Mouse (Mus musculus) stomach, postnatal 0 days (tissue): ENCODE data around the gene Cntrob. TPM values are rescaled to one million over a fixed set of nuclear protein-coding genes. Genes with fewer than 3 reads are reported as not detected.

Experiments
- ATAC-seq: fragments of 200-750 bp; cut with Nextera tagmentation; 2 replicates; pipeline ENCODE4 v1.8.0; 2017; ENCODE audit not compliant: low FRiP score, low TSS enrichment
- DNase-seq: peaks from one replicate; pipeline ENCODE4 v3.0.0-alpha.2; 2016; ENCODE audit warnings: low spot score
- H3K27ac ChIP-seq: fragments of 300-500 bp; sonication (generic); replicated peaks from 2 replicates; pipeline ENCODE4 v1.5.1; 2014; ENCODE audit warnings: mild to moderate bottlenecking, control low read depth
- H3K27me3 ChIP-seq: fragments of 300-500 bp; sonication (generic); 2 replicates; pipeline ENCODE4 v1.6.1; 2014; ENCODE audit warnings: low read length; ENCODE audit not compliant: control insufficient read depth, insufficient read depth
- H3K36me3 ChIP-seq: fragments of 300-500 bp; sonication (generic); 2 replicates; pipeline ENCODE4 v1.6.1; 2014; ENCODE audit warnings: low read length, mixed read lengths; ENCODE audit not compliant: control insufficient read depth, insufficient read depth
- H3K4me1 ChIP-seq: fragments of 300-500 bp; sonication (generic); replicated peaks from 2 replicates; pipeline ENCODE4 v1.6.1; 2014; ENCODE audit warnings: antibody characterized with exemption; ENCODE audit not compliant: control insufficient read depth, insufficient read depth
- H3K4me2 ChIP-seq: fragments of 300-500 bp; sonication (generic); replicated peaks from 2 replicates; pipeline ENCODE4 v1.6.1; 2014; ENCODE audit warnings: low read depth, mild to moderate bottlenecking, control low read depth, moderate library complexity
- H3K4me3 ChIP-seq: fragments of 300-500 bp; sonication (generic); 2 replicates; pipeline ENCODE4 v1.5.1; 2014; ENCODE audit warnings: low read depth, low read length, control low read depth
- H3K9ac ChIP-seq: fragments of 300-500 bp; sonication (generic); 2 replicates; pipeline ENCODE4 v1.6.1; 2014; ENCODE audit warnings: mild to moderate bottlenecking, low read length, control low read depth, mixed read lengths
- H3K9me3 ChIP-seq: fragments of 300-500 bp; sonication (generic); 2 replicates; pipeline ENCODE4 v1.6.1; 2016; ENCODE audit warnings: low read length; ENCODE audit not compliant: control insufficient read depth
- CTCF ChIP-seq: IDR thresholded peaks from 2 replicates; pipeline ENCODE4 v1.5.1; 2016; ENCODE audit warnings: antibody characterized with exemption, low read depth, mild to moderate bottlenecking, moderate library complexity
- EP300 ChIP-seq: optimal IDR thresholded peaks from 2 replicates; pipeline ENCODE3; 2016; ENCODE audit warnings: antibody characterized with exemption
- WGBS: fragments of 180-500 bp; shearing (Covaris S2); extraction: QIAGEN DNeasy Blood & Tissue Kit; methylation state at CpG from one replicate; pipeline ENCODE4 v1.1.7; 2014; 5-methylcytosine and 5-hydroxymethylcytosine counted together
- polyA plus RNA-seq: library from polyadenylated mRNA; unstranded; fragments of >200 nt; fragmentation: Nextera tagmentation; extraction: Ambion mirVana; gene quantifications from 2 replicates; pipeline ENCODE4 v1.2.1, GENCODE M21; 2015

The Cntrob gene
- polyA plus RNA-seq, 1 experiment from 2014 or later: 4.9 TPM

DNA sequence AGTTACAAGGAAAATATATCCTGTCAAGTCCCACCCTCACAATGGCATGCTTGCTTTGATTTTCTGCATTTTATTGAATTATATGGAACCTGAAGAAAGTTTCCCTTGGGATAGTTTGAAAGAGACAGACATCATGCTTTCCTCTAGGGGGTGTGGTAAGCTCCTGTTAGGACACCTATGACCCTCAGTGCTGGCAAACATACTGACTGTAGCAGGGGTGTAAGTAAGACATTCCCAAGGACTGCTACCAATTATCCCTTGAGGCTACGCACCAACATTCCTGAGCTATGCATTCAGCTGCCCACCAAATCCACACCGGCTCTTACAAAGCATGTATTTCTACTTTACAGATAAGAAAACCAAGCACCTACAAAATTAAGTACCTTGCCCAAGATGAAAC is 38.9 kb upstream of the Cntrob start:
- DNase-seq: no peak
- Histone ChIP-seq H3K9ac (no peak overlapping the region), H3K27ac (no peak overlapping the region), H3K27me3 (no peaks in the 10 kb centered on the region), H3K4me1 (peaks cover 22% of the 10 kb centered on the region), H3K4me3 (no peak overlapping the region), H3K36me3 (peaks cover 39% of the 10 kb centered on the region), H3K4me2 (no peak overlapping the region), H3K9me3 (no peaks in the 10 kb centered on the region)
- 60% methylated on average over 2 of the region's 2 CpGs for WGBS
- ATAC-seq: no peak
- TF ChIP-seq CTCF (peak; percentile 53), EP300 (no peak)

DNA sequence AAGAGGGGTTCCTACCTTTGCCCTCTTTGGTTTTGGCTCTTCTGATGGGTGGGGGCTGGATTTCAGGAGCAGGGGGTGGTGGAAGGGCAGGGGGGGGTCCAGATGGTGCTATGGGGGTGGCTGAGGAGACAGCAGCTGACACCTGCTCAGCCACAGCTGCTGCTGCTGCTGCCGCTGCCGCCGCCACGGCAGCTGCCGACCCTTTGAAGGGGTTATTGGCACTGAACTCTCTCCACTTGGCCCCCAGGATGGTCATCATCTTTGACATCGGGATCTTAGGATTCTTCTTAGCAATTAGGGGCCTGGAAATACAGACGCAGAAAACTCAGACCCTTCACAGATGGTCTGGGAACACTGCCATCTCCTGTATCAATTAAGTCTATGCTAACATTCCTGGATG is 38.4 kb upstream of the Cntrob start:
- TF ChIP-seq CTCF (no peak), EP300 (no peak)
- DNase-seq (no peak), ATAC-seq (no peak)
- Histone ChIP-seq H3K4me1 (peaks cover 20% of the 10 kb centered on the region), H3K9ac (no peak overlapping the region), H3K4me2 (no peak overlapping the region), H3K27me3 (no peaks in the 10 kb centered on the region), H3K9me3 (no peaks in the 10 kb centered on the region), H3K27ac (no peak overlapping the region), H3K36me3 (peaks cover 43% of the 10 kb centered on the region), H3K4me3 (no peak overlapping the region)
- WGBS: 66% methylated on average over 7 of the region's 7 CpGs

DNA sequence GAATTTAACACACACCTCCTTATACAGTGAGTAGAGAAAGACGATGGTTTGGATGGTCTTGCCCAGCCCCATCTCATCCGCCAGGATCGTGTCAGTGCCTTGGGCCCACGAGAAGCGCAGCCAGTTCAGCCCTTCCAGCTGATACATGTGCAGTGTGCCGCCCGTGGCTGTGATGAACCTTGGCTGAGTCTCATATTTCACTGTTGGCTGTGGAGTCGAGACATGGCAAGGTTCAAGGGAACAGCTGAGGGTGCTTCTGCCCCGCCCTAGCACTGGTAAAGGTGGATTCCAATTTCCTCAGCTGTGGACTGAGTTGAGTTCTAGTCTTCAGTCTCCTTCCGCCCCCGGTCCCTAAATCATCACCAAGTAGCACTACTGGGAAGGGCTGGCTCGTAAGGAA is 34.1 kb upstream of the Cntrob start:
- ATAC-seq: no peak
- no peak for DNase-seq
- no peak overlapping the region for H3K27ac ChIP-seq
- no peaks in the 10 kb centered on the region for H3K9me3 ChIP-seq
- TF ChIP-seq CTCF (no peak), EP300 (no peak)
- H3K4me2 ChIP-seq: no peak overlapping the region
- H3K36me3 ChIP-seq: peaks cover 63% of the 10 kb centered on the region
- H3K27me3 ChIP-seq: no peaks in the 10 kb centered on the region
- H3K4me1 ChIP-seq: no peaks in the 10 kb centered on the region
- H3K9ac ChIP-seq: no peak overlapping the region
- no peak overlapping the region for H3K4me3 ChIP-seq
- WGBS: 83% methylated on average over 12 of the region's 12 CpGs

DNA sequence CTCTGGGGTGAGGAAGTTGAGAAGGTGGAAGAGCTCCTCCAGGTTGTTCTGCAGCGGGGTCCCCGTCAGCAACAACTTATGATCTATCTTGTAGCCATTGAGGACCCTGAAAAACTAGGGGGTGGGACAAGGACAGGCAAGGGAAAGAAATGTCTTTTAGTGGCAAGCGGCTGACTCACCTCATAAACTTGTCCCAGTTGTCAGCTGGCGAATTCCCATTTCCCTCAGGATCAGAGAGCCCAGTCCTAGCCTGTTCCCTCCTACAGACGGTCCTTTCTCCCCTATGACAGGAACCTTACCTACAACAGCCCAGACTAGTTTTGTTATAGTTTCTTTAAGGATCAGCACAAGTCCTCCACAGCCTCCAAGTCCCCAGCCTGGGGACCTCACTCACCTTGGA is 33.0 kb upstream of the Cntrob start:
- no peak overlapping the region for H3K4me2 ChIP-seq
- H3K9ac ChIP-seq: no peak overlapping the region
- H3K27me3 ChIP-seq: no peaks in the 10 kb centered on the region
- no peak overlapping the region for H3K4me3 ChIP-seq
- no peak overlapping the region for H3K27ac ChIP-seq
- TF ChIP-seq EP300 (no peak), CTCF (no peak)
- ATAC-seq: no peak
- 89% methylated on average over 5 of the region's 5 CpGs for WGBS
- no peak for DNase-seq
- H3K36me3 ChIP-seq: peaks cover 63% of the 10 kb centered on the region
- H3K4me1 ChIP-seq: no peaks in the 10 kb centered on the region
- H3K9me3 ChIP-seq: no peaks in the 10 kb centered on the region

DNA sequence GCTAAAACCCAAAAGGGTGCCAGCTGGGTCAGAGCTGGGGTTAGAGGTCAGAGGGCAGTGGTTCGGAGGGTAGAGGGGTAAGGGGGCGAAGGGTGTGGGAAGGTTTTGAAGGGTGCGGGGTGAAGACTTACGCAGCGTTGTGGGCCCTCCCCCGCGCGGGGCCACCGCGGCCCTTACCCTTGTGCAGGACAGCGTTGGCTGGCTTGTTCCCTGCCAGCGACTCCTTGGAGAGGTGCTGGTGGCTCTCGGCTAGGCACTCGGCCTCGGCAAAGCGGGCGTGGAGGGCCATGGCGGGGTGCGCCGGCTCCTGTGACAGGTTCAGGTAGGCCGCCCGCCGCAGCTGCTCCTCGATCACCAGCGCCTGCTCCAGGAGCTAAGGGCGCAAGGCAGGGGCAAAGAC is 22.9 kb upstream of the Cntrob start:
- Histone ChIP-seq H3K27me3 (no peaks in the 10 kb centered on the region), H3K36me3 (peaks cover 52% of the 10 kb centered on the region), H3K4me2 (no peak overlapping the region), H3K4me3 (no peak overlapping the region), H3K9me3 (no peaks in the 10 kb centered on the region), H3K9ac (no peak overlapping the region), H3K4me1 (no peaks in the 10 kb centered on the region), H3K27ac (no peak overlapping the region)
- no peak for ATAC-seq
- WGBS: 80% methylated on average over 22 of the region's 26 CpGs
- DNase-seq: no peak
- no peak for TF ChIP-seq EP300
- no peak for TF ChIP-seq CTCF

DNA sequence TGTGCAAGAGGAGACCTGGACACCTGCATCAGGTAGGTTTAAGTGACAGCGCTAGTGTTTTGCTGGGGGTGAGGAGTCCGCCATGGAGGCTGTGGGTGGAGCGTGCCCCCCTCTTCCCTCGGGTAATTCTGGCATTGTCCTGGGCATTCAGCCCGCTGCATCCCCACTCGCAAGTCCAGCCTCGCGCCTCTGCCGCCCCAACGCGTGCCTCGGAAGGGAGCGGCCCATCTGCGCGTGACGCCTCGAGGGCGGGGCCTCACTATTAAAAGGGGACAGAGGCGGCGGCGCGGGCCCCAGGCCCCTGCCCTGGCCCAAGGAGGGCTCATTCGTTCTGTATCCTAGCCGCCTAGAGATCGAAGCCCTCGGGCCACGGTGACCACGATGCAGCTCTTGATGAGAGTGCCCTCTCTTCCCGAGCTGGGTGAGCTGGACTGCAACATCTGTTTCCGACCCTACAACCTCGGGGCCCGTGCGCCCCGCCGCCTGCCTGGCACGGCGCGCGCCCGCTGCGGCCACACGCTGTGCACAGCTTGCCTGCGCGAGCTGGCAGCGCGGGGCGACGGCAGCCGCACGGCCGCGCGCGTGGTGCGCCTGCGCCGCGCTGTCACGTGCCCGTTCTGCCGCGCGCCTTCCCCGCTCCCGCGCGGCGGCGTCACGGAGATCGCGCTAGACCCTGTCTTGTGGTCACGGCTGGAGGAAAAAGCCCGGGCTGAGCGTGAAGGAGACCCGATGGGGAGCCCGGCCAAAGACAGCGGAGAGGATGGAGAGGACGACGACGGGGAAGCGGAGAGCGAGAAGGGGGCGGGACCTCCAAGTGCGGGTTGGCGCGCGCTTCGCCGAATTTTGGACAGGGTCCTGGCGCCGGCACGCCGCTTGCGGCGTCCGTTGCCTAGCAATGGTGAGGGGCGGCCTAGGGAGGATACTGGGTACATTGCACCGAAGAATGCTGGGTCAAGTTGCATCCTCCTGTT is 16.9 kb upstream of the Cntrob start, which contains the start of gene Rnf227:
TSS of gene Rnf227 (plus strand) at position 301 of the 971 bp plus-strand sequence.
- DNase-seq: peak; percentile 69
- Histone ChIP-seq H3K9me3 (no peaks in the 10 kb centered on the region), H3K36me3 (peaks cover 11% of the 10 kb centered on the region), H3K4me1 (peaks cover 7% of the 10 kb centered on the region; the same call in 1 of the 2 replicates), H3K27me3 (no peaks in the 10 kb centered on the region), H3K9ac (peak within 1 kb of the TSS; percentile 64), H3K27ac (peak within 1 kb of the TSS; percentile 69), H3K4me2 (peak within 1 kb of the TSS; percentile 74), H3K4me3 (peak within 1 kb of the TSS; percentile 51)
- TF ChIP-seq EP300: no peak
- TF ChIP-seq CTCF: no peak; the same call in 1 of the 2 replicates
- 2% methylated on average over 85 of the region's 99 CpGs for WGBS
- peak; percentile 84 for ATAC-seq
